Comparison of ENCODE assay signal across 12 mouse cellular contexts in genomic region chr5:32989959-32990640, GRCm38 (mm10). TPM values are rescaled to one million over a fixed set of nuclear protein-coding genes. Genes with fewer than 3 reads are reported as not detected.
DNase-seq lines count a peak whose midpoint lies in the region; TF ChIP-seq lines count a peak whose summit lies in the region.
"Had no signal": no experiment of that assay in that cellular context is flagged by ENCODE, and none has a peak within 500 bp of the region (broad histone marks: within the 10 kb centered on the region; RNA-seq: fewer than 3 reads in every experiment).

No protein-coding gene starts in this region.

- TF ChIP-seq POLR2A in heart, adult 2 months (IDR thresholded peaks at IDR 0.05; ENCODE audit: insufficient read depth, low read depth, low read length): peak; percentile 49; the same call in 1 of the 2 replicates

- no peak for DNase-seq in heart, adult 2 months
- DNase-seq in heart, postnatal 4 days: no peak
- DNase-seq in layer of hippocampus, adult 9-11 months: peak; percentile 76
- DNase-seq in layer of hippocampus, postnatal 14 days (ENCODE audit: low spot score in 2 of 2): no peak
- DNase-seq in frontal cortex, postnatal 36 days (ENCODE audit: low spot score in 2 of 2): peak; percentile 62 to 81
- DNase-seq in left cerebral cortex, postnatal 14 days (ENCODE audit: low spot score in 2 of 2): peak; percentile 64 to 85
- DNase-seq in embryo, embryonic 10.5 days (ENCODE audit: low spot score): no peak
- DNase-seq in gastrocnemius, postnatal 25 days: no peak
- DNase-seq: cerebellum, adult 9-10 months had no signal

- peak overlapping the region; percentile 65 for H3K9ac ChIP-seq in heart, adult 2 months (ENCODE audit: low read depth, low read length)
- H3K9ac ChIP-seq: liver, embryonic 15.5 days; midbrain, embryonic 13.5 days had no signal

- no peak for TF ChIP-seq CTCF in heart, adult 2 months (IDR thresholded peaks at IDR 0.05)

- no peak for TF ChIP-seq EP300 in heart, adult 2 months (IDR thresholded peaks at IDR 0.05; ENCODE audit: insufficient read depth, low read depth, low read length)

- H3K4me1 ChIP-seq in heart, adult 2 months (ENCODE audit: control insufficient read depth, insufficient read depth, low read length): peaks cover 3% of the 10 kb centered on the region; the same call in 1 of the 2 replicates
- H3K4me1 ChIP-seq: liver, embryonic 15.5 days had no signal

- no peaks in the 10 kb centered on the region for H3K36me3 ChIP-seq in heart, adult 2 months (ENCODE audit: control insufficient read depth, insufficient read depth, low read length)

- no peaks in the 10 kb centered on the region for H3K79me2 ChIP-seq in heart, adult 2 months (replicated peaks; ENCODE audit: control insufficient read depth, insufficient read depth, low read length)

- WGBS in heart, adult 2 months: 45% methylated on average over 13 of the region's 13 CpGs

- H3K4me3 ChIP-seq in heart, adult 2 months: no peak overlapping the region
- H3K4me3 ChIP-seq: liver, embryonic 15.5 days; midbrain, embryonic 13.5 days had no signal

- intact Hi-C loops in heart, adult 2 months (cut with DNase I): no loop called here
- intact Hi-C loops in left cerebral cortex, postnatal 14 days (cut with DNase I): loop anchor here (2.0 kb wide), 1 partner anchor 29 kb away; the partner anchor contains the start of gene Ywhah

- no peaks in the 10 kb centered on the region for H3K27me3 ChIP-seq in heart, adult 2 months (ENCODE audit: control insufficient read depth, insufficient read depth, low read length)
- H3K27me3 ChIP-seq: liver, embryonic 15.5 days; midbrain, embryonic 13.5 days had no signal

- peak overlapping the region; percentile 36 for H3K27ac ChIP-seq in heart, adult 2 months
- H3K27ac ChIP-seq: kidney, postnatal 0 days; liver, embryonic 15.5 days; midbrain, embryonic 13.5 days had no signal

RNA-seq across cellular contexts. Expression of gene Ywhah, which starts 28.5 kb away (rescaled TPM):
- total RNA-seq in heart, adult 2 months (2021): 100 to 1,000 TPM in 1 of 2 experiments, 10 to 100 TPM in 1; 75.4 to 106 TPM
- polyA plus RNA-seq in heart, adult 2 months (2012; rRNA removed): 82.2 and 114 TPM in 2 replicates
- 100 to 1,000 TPM; 216 to 229 TPM for total RNA-seq in heart, postnatal 4 days (2021)
- 1,000 to 10,000 TPM; 1,367 to 1,478 TPM for total RNA-seq in layer of hippocampus, postnatal 14 days (2021)
- 1,000 to 10,000 TPM; 1,147 to 1,287 TPM for total RNA-seq in left cerebral cortex, postnatal 14 days (2021)
- total RNA-seq in gastrocnemius, postnatal 25 days (2021): 10 to 100 TPM; 54.0 to 54.3 TPM

Comparison
In these comparisons a context has a peak if more than half of its experiments do, and no peak if none do; other contexts are left out.
1. DNase-seq: peak in layer of hippocampus, adult 9-11 months (single experiment), frontal cortex, postnatal 36 days (2 of 2) and left cerebral cortex, postnatal 14 days (2 of 2); none in heart, adult 2 months (0 of 2), heart, postnatal 4 days (single experiment), layer of hippocampus, postnatal 14 days (0 of 2), embryo, embryonic 10.5 days (single experiment) and gastrocnemius, postnatal 25 days (single experiment).
2. RNA of gene Ywhah, which starts 28.5 kb away (total RNA-seq): 1,367 to 1,478 TPM in layer of hippocampus, postnatal 14 days and 1,147 to 1,287 TPM in left cerebral cortex, postnatal 14 days; 216 to 229 TPM in heart, postnatal 4 days, 75.4 to 106 TPM in heart, adult 2 months and 54.0 to 54.3 TPM in gastrocnemius, postnatal 25 days; every median in the first group is over 4 times any median in the second.